Mouse (Mus musculus): ENCODE measurements at regions not wholly inside any gene's neighbourhood (a gene's known extent, or its start where the extent isn't known, plus 50 kb on each side); places are given as distances from the start of the nearest gene placed in this dataset.

DNA sequence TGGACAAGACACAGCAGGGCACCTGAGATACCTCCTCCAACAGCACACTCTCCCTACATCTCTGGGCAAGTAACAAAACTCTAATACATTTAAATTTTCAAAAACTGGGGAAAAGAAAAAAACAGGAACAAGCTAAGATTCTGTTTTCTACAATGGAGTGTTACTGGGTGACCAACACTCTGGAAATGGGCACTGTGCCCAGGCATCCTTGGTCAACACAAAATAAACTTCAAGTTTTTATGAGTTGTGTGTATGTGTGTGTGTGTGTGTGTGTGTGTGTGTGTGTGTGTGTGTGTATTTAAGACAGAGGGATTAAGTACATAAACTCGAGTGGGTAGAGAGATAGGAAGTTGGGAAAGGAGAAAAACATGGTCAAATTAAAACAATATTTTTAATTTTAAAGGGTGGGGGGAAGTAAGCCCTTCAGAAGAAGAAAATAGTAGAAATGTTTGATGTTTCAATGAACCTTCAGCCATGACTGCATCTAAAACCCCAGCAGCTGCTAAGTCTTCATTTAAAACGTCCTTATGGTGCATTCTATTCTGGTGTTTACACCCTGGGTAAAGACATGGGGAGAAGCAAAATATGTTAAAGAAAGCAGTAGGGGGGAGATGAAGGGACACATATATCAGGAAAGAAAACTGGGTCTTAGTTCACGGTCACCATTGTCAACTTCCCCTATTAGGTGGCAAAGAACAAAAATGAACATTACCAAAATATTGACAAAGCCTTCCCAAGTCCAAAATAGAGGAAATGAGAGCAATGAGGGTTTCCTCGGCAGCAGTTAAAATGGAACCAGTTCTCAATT, 681.8 kb downstream of the Pdcd6ip start:
- Histone ChIP-seq H3K27ac (replicated peaks in 1 of 2; ENCODE audit: control insufficient read depth in 1 of 2, insufficient read depth in 1 of 2, low read depth in 2 of 2, low read length in 2 of 2) (no peak overlapping the region), H3K4me3 (ENCODE audit: control insufficient read depth in 1 of 2, insufficient read depth in 1 of 2, low read depth in 1 of 2, low read length in 2 of 2) (no peak overlapping the region), H3K9me3 (ENCODE audit: control insufficient read depth, low read length) (no peaks in the 10 kb centered on the region), H3K36me3 (ENCODE audit: control insufficient read depth, insufficient read depth, low read length) (no peaks in the 10 kb centered on the region), H3K4me2 (ENCODE audit: low read length) (no peak overlapping the region), H3K9ac (ENCODE audit: low read length) (no peak overlapping the region), H3K4me1 (ENCODE audit: control insufficient read depth in 2 of 2, insufficient read depth in 2 of 2, low read length in 2 of 2) (no peaks in the 10 kb centered on the region), H3K27me3 (ENCODE audit: control insufficient read depth, insufficient read depth, low read length) (no peaks in the 10 kb centered on the region)
- ATAC-seq (ENCODE audit: insufficient number of reproducible peaks, insufficient read depth, low FRiP score, low read depth): no peak
- 57% methylated on average over 4 of the region's 4 CpGs for WGBS

DNA sequence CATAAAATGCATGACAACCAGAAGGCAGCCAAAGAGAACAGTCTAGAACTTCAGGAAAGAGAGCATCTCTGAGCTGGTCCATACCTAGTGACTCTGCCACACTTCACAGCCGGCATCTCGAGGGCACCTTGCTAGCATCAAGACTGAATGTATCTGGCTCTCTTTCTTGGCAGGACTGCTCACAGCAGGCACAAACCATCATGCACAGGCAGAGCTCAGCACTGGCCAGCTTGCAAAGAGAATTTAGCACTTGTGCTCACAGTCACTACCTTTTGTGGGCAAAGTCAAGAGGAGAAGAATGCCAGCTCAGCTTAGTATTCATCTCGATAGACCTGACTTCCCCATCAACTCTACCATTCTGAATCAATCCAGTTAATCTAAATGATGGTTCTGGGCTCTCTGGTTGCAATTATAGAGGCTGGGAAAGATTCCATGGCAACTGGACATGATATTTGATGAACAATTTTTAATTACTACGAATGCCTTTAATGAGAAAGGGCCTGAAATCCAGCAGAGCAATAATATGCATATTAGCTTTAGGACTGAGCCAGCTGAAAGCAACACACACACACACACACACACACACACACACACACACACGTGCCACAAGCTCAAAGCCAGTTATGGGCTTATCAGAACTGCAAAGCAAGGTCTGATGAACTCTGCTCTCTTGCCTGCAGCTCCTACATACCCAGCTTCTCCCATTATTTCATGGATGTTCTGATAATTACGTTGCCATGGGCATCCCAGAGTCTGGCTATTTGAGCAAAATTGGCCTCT, 686.0 kb downstream of the Pdcd6ip start:
- 63% methylated on average over 6 of the region's 6 CpGs for WGBS
- no peaks in the 10 kb centered on the region for H3K27me3 ChIP-seq (ENCODE audit: control insufficient read depth, insufficient read depth, low read length)
- H3K27ac ChIP-seq (replicated peaks in 1 of 2; ENCODE audit: control insufficient read depth in 1 of 2, insufficient read depth in 1 of 2, low read depth in 2 of 2, low read length in 2 of 2): no peak overlapping the region
- H3K4me1 ChIP-seq (ENCODE audit: control insufficient read depth in 2 of 2, insufficient read depth in 2 of 2, low read length in 2 of 2): no peaks in the 10 kb centered on the region
- H3K9ac ChIP-seq (ENCODE audit: low read length): no peak overlapping the region
- no peak overlapping the region for H3K4me2 ChIP-seq (ENCODE audit: low read length)
- no peak for ATAC-seq (ENCODE audit: insufficient number of reproducible peaks, insufficient read depth, low FRiP score, low read depth)
- no peaks in the 10 kb centered on the region for H3K36me3 ChIP-seq (ENCODE audit: control insufficient read depth, insufficient read depth, low read length)
- no peak overlapping the region for H3K4me3 ChIP-seq (ENCODE audit: control insufficient read depth in 1 of 2, insufficient read depth in 1 of 2, low read depth in 1 of 2, low read length in 2 of 2)
- H3K9me3 ChIP-seq (ENCODE audit: control insufficient read depth, low read length): no peaks in the 10 kb centered on the region

DNA sequence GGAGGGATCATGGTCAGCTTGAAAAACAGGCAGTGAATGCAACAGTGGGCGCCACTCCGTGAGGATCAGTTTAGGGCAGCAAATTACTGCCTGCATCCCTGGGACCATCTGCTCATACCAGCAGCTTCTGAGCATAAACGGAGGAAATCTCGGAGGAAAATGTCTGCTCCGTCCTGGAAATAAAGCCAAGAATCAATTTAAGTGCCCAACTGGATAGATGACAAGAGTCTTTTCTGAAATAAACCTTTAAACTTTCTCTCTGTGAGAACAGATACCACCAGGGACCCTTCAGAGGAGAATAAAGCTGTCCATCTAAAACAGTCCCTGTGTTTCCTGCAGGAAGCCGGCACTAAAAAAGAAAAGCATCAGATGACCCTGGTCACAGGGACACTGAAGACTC, 688.5 kb downstream of the Pdcd6ip start:
- Histone ChIP-seq H3K27ac (replicated peaks in 1 of 2; ENCODE audit: control insufficient read depth in 1 of 2, insufficient read depth in 1 of 2, low read depth in 2 of 2, low read length in 2 of 2) (no peak overlapping the region), H3K4me2 (ENCODE audit: low read length) (no peak overlapping the region), H3K27me3 (ENCODE audit: control insufficient read depth, insufficient read depth, low read length) (no peaks in the 10 kb centered on the region), H3K9ac (ENCODE audit: low read length) (no peak overlapping the region), H3K4me3 (ENCODE audit: control insufficient read depth in 1 of 2, insufficient read depth in 1 of 2, low read depth in 1 of 2, low read length in 2 of 2) (no peak overlapping the region), H3K4me1 (ENCODE audit: control insufficient read depth in 2 of 2, insufficient read depth in 2 of 2, low read length in 2 of 2) (no peaks in the 10 kb centered on the region), H3K36me3 (ENCODE audit: control insufficient read depth, insufficient read depth, low read length) (no peaks in the 10 kb centered on the region), H3K9me3 (ENCODE audit: control insufficient read depth, low read length) (no peaks in the 10 kb centered on the region)
- WGBS: 81% methylated on average over 6 of the region's 6 CpGs
- no peak for ATAC-seq (ENCODE audit: insufficient number of reproducible peaks, insufficient read depth, low FRiP score, low read depth)

DNA sequence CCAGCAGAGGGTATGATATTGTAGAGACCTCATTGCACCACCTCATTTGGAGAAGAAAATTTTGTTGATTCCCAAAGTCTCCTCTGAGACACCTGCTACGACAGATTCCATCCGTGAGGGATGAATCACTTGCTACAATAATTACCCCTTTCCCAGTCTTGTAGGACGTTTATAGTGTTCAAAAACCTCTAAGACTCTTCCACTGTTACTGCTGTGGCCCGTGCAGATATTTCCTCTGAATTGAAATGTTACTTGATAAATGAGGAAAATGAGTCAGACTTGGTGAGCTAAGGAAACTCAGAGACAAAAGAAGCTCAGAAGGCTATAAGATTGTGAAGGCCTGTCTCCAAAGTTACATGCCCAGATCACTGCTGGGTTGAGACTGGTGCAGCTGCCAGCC, 700.0 kb downstream of the Pdcd6ip start:
- no peak overlapping the region for H3K4me2 ChIP-seq (ENCODE audit: low read length)
- no peaks in the 10 kb centered on the region for H3K9me3 ChIP-seq (ENCODE audit: control insufficient read depth, low read length)
- 76% methylated on average over 4 of the region's 4 CpGs for WGBS
- ATAC-seq (ENCODE audit: insufficient number of reproducible peaks, insufficient read depth, low FRiP score, low read depth): no peak
- H3K9ac ChIP-seq (ENCODE audit: low read length): no peak overlapping the region
- no peak overlapping the region for H3K27ac ChIP-seq (replicated peaks in 1 of 2; ENCODE audit: control insufficient read depth in 1 of 2, insufficient read depth in 1 of 2, low read depth in 2 of 2, low read length in 2 of 2)
- H3K27me3 ChIP-seq (ENCODE audit: control insufficient read depth, insufficient read depth, low read length): no peaks in the 10 kb centered on the region
- no peak overlapping the region for H3K4me3 ChIP-seq (ENCODE audit: control insufficient read depth in 1 of 2, insufficient read depth in 1 of 2, low read depth in 1 of 2, low read length in 2 of 2)
- H3K4me1 ChIP-seq (ENCODE audit: control insufficient read depth in 2 of 2, insufficient read depth in 2 of 2, low read length in 2 of 2): no peaks in the 10 kb centered on the region
- H3K36me3 ChIP-seq (ENCODE audit: control insufficient read depth, insufficient read depth, low read length): no peaks in the 10 kb centered on the region

DNA sequence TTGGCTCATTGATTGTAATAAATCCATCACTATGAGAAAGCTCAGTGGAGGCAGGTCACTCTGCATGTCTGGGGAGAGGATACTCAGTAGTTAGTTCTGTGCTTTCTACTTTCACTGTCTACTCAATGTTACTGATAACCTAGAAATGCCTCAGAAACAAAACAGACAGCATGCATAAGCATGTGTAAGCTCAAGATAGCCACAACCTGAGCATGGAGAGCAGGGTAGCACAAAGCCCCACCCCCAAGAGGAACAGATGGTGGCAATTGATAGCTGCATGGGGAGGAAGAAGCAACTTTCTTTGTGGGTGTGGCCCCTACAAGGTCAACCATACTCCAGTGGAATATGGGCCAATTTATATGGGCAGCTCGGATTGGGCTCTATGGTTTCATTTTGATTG, 711.9 kb downstream of the Pdcd6ip start:
- no peak; the same call in 1 of the 2 replicates for ATAC-seq (ENCODE audit: insufficient number of reproducible peaks, insufficient read depth, low FRiP score, low read depth)
- 84% methylated on average over 1 of the region's 1 CpGs for WGBS

DNA sequence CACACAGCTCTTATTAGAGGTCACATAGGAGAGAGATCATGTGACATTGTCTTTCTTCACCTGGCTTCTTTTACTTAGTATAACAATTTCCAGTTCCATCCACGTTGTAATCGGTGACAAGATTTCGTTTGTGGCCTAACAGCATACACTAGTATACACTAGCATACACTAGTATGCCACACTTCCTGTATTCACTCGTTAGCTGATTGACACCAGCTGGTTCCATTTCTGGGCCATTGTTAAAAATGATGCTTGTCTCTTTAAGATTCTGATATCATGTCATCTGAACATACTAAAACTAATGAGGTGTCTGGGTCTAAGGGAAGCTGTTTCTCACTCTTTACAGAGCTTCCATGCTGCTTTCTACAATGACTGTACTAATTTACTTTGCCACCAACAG, 713.3 kb downstream of the Pdcd6ip start:
- no peak overlapping the region for H3K4me2 ChIP-seq (ENCODE audit: low read length)
- no peaks in the 10 kb centered on the region for H3K36me3 ChIP-seq (ENCODE audit: control insufficient read depth, insufficient read depth, low read length)
- H3K27me3 ChIP-seq (ENCODE audit: control insufficient read depth, insufficient read depth, low read length): no peaks in the 10 kb centered on the region
- no peak overlapping the region for H3K4me3 ChIP-seq (ENCODE audit: control insufficient read depth in 1 of 2, insufficient read depth in 1 of 2, low read depth in 1 of 2, low read length in 2 of 2)
- WGBS: 81% methylated on average over 4 of the region's 4 CpGs
- 0 out of 4 replicates have a peak, but pooled peaks cover 0 to 5% of the 10 kb centered on the region in 2 experiments for H3K4me1 ChIP-seq (ENCODE audit: control insufficient read depth in 2 of 2, insufficient read depth in 2 of 2, low read length in 2 of 2)
- no peak overlapping the region for H3K27ac ChIP-seq (replicated peaks in 1 of 2; ENCODE audit: control insufficient read depth in 1 of 2, insufficient read depth in 1 of 2, low read depth in 2 of 2, low read length in 2 of 2)
- no peak overlapping the region for H3K9ac ChIP-seq (ENCODE audit: low read length)
- ATAC-seq (ENCODE audit: insufficient number of reproducible peaks, insufficient read depth, low FRiP score, low read depth): no peak
- no peaks in the 10 kb centered on the region for H3K9me3 ChIP-seq (ENCODE audit: control insufficient read depth, low read length)

More for the DNA sequence above, 711.9 kb downstream of the Pdcd6ip start:
- Histone ChIP-seq H3K27me3 (ENCODE audit: control insufficient read depth, insufficient read depth, low read length) (no peaks in the 10 kb centered on the region), H3K9ac (ENCODE audit: low read length) (no peak overlapping the region), H3K4me1 (ENCODE audit: control insufficient read depth in 2 of 2, insufficient read depth in 2 of 2, low read length in 2 of 2) (0 out of 4 replicates have a peak, but pooled peaks cover 0 to 5% of the 10 kb centered on the region in 2 experiments), H3K27ac (replicated peaks in 1 of 2; ENCODE audit: control insufficient read depth in 1 of 2, insufficient read depth in 1 of 2, low read depth in 2 of 2, low read length in 2 of 2) (no peak overlapping the region), H3K9me3 (ENCODE audit: control insufficient read depth, low read length) (no peaks in the 10 kb centered on the region), H3K36me3 (ENCODE audit: control insufficient read depth, insufficient read depth, low read length) (no peaks in the 10 kb centered on the region), H3K4me2 (ENCODE audit: low read length) (no peak overlapping the region), H3K4me3 (ENCODE audit: control insufficient read depth in 1 of 2, insufficient read depth in 1 of 2, low read depth in 1 of 2, low read length in 2 of 2) (no peak overlapping the region)

DNA sequence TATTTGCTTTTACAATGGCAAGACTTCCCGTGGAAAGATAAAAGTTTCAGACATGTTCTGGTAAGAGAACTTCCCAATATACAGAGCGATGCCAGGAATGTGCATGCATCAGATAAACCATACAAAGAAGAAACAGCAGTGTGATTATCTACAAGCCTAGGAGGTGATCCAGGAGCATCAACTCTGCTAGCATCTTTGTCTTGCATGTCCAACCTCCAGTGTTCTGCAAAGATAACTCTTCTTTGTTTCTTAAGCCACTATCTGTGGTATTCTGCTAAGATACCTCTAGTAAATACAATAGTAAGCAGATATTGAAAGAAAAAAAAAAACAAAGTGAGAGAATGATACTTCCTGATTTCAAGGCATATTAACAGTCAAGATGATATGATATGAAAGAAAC, 714.4 kb downstream of the Pdcd6ip start:
- Histone ChIP-seq H3K4me2 (ENCODE audit: low read length) (no peak overlapping the region), H3K36me3 (ENCODE audit: control insufficient read depth, insufficient read depth, low read length) (no peaks in the 10 kb centered on the region), H3K9me3 (ENCODE audit: control insufficient read depth, low read length) (no peaks in the 10 kb centered on the region), H3K4me1 (ENCODE audit: control insufficient read depth in 2 of 2, insufficient read depth in 2 of 2, low read length in 2 of 2) (0 out of 4 replicates have a peak, but pooled peaks cover 0 to 5% of the 10 kb centered on the region in 2 experiments), H3K4me3 (ENCODE audit: control insufficient read depth in 1 of 2, insufficient read depth in 1 of 2, low read depth in 1 of 2, low read length in 2 of 2) (no peak overlapping the region), H3K27me3 (ENCODE audit: control insufficient read depth, insufficient read depth, low read length) (no peaks in the 10 kb centered on the region), H3K27ac (replicated peaks in 1 of 2; ENCODE audit: control insufficient read depth in 1 of 2, insufficient read depth in 1 of 2, low read depth in 2 of 2, low read length in 2 of 2) (no peak overlapping the region), H3K9ac (ENCODE audit: low read length) (no peak overlapping the region)
- 60% methylated on average over 2 of the region's 2 CpGs for WGBS
- no peak for ATAC-seq (ENCODE audit: insufficient number of reproducible peaks, insufficient read depth, low FRiP score, low read depth)

All from heart, embryonic 14.5 days (tissue).